Mouse (Mus musculus) heart, postnatal 14 days (tissue): ENCODE measurements around the gene Gpr143. TPM values are rescaled to one million over a fixed set of nuclear protein-coding genes. Genes with fewer than 3 reads are reported as not detected.
"Not testable (repeated sequence)": the region's sequence is repeated elsewhere in the genome, so short reads cannot be mapped to it uniquely, and the experiment has no call there.

Source experiments
- DNase-seq, 2 experiments: peaks; one replicate each; pipeline ENCODE4 v3.0.0; 2021 to 2022
- intact Hi-C: fragments of 180-260 bp; cut with DNase I; formaldehyde crosslinking; loops from one replicate; pipeline ENCODE4 v1.15.1; 2025
- long read RNA-seq, 2 experiments: library from polyadenylated mRNA; stranded (forward); transcript quantifications; one replicate each; pipeline ENCODE4 v2.0.0; 2021
- total RNA-seq, 2 experiments: library from RNA; stranded (reverse); gene quantifications; 2 replicates each; pipeline ENCODE4 v1.2.3; 2021

Gpr143 gene
- total RNA-seq, result not detected
- long read RNA-seq, experiment 1, result 0 reads
- long read RNA-seq, experiment 2, result 0 reads

DNA sequence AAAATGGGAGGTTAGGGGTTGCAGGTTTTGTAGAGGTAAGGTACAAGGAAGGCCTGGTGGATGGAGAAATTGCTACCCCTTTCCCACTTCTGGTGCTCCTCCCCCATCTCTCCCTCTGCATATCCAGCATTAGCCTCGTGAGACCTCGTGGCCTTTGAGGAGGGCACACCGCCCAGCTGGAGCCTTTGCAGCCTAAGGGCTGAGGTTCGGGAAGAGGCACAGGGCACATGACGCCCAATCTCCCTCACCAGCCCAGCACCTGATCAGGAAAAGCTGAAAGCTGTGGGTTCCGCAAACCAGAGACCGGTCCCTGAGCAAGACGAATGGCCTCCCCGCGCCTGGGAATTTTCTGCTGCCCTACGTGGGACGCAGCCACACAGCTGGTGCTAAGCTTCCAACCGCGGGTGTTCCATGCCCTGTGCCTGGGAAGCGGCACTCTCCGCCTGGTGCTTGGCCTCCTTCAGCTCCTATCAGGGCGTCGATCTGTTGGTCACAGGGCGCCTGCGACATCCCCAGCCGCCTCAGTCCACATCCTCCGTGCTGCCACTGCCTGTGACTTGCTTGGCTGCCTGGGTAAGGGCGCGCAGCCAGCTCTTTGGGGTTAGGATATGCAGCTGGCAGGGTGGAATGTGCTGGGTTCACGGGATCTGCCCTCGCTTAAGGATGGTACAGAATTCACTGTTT is at the start of gene Gpr143:
Gene Gpr143 (plus strand): TSS at position 202 of the 684 bp plus-strand sequence.
- intact Hi-C loops, result no loop called here
- peak; percentile 6 to 9 for DNase-seq

DNA sequence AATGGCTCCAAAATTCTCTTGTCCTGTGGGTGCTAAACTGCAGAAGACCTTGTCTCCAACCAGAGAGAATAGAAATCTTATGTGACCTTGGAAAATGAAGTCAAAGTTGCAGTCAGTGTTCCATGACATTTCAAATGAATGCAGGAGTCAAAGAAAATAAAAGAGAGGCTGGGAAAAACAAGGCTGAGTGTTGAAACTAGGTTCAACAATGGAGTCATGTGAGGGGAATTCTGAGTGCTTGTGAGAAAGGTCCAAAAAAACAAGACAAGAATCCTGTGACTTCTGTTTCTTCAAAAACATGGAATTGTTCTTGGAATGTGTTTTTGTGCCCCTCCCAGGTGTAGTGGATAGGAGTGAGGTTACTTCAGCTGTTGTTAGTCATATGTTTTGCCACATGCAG is 46.4 kb upstream of the Gpr143 start:
- no peak for DNase-seq
- intact Hi-C loops, result no loop called here

DNA sequence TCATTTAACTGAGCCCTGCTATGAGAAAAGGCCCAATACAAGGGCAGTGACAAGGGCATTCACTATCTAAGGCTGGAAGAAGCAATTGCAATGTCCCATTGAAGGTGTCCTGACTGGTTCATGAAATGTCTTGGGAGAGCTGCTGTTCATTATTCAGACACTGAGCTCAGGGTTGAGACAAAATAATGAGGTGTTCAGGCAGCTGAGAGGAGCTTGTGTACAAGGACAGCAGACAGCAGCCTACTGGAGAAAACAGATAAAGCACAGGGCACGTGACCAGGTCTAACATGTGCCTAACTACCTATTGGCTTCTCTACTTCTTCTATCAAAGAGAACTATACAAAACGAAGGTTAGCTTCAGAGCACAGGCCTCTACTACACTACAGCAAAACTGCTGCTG is 43.5 kb upstream of the Gpr143 start:
- DNase-seq, result no peak
- intact Hi-C loops, result no loop called here

DNA sequence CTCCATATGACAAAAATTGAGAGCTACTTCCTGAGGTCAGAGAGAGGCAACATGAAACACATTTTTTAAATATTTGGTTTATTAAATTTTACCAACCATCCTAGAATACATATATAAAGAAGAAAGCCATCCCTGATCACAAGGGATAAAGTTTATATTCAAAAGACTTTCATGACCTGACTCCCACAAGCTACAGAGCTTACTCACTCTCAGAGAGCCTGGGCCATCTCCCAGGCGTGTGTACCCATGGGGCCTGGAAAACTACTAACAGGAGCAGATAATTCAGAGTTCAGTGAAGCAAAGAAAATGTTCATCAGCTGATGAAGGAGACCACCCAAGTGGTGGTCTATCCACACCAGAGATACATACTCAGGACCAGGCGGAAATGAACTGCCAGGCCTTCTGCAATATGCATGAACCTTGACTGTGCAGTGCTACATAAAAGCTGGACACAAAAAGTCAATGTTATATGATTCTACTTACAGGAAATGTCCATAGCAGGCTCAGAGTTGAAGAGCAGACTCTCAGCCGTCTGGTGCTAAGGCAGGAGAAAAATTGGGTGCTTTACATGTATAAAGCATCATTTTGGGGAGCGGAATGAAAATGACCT is 42.9 kb upstream of the Gpr143 start:
- no peak for DNase-seq
- intact Hi-C loops, result no loop called here

DNA sequence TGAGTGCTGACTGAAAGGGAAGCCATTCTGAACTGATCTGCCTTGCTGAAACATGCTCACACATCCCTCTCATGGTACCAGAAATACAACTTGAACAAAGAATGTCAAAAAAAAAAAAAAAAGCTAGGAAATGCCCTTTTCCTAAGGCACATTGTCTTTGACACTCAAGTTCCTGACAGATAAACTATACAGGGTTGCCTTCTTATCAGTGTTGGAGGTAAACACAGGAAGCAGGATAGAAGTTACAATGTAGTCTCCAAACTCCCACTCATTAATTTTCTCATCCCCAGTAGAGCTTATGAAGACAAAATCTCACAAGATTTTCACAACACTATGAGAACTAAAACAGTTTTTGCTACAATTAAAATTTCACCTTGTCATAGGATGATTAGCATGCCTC is 38.1 kb upstream of the Gpr143 start:
- no peak for DNase-seq
- intact Hi-C loops, result no loop called here

DNA sequence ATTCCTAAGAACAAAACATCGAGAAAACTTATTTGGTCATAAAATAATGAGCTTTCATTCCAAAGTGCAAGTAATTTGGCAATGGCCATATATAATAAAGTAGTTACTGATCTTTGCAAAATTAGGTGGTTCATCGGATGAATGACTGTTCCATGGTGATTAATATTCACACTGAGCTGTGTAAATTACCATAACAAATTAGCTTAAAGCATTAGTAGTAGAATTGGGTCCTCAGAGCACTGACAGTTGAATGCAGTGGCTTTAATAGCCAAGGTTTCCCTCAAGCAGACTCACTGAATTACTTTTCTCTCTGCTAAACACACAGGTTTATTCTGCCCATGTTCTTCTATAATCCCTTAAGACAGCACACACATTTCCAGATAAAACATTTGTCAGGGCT is 35.8 kb upstream of the Gpr143 start:
- intact Hi-C loops, result no loop called here
- no peak for DNase-seq

DNA sequence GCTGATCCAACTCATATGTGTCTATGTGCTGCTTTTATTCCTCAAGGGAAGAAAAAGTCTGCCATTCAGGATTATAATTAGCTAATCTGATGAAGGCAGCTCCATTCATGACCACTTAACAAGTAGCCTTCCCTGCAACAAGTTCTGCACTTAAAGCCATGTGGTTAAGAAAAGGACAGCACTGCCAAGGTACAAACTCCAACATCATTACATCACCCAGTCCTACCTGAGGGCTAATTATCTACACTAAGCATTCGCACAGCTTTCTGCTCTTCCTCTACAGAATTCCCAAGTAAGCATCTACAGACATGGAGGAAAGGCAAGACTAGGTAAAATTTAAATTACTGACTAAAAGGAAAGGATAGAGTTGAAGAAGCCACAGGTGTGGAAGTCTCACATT is 25.9 kb upstream of the Gpr143 start:
- no peak for DNase-seq
- intact Hi-C loops, result no loop called here

DNA sequence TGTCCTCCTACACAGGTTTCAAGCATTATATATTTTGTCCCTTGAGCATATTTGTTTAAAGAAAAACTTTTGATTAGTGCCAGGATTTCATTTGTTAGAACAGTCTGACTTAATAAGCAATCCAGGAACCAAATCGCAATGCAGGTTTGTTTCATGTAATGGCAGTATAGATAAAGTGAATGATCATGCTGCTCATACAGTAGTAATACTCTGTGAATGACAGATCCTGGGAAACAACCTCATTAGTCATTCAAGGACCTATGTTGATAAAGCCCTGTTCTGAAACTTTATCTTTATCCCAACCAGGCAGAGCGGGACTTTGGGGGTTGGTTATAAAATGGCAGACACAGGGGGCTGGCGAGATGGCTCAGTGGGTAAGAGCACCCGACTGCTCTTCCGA is 25.4 kb upstream of the Gpr143 start:
- DNase-seq, result no peak
- intact Hi-C loops, result no loop called here

DNA sequence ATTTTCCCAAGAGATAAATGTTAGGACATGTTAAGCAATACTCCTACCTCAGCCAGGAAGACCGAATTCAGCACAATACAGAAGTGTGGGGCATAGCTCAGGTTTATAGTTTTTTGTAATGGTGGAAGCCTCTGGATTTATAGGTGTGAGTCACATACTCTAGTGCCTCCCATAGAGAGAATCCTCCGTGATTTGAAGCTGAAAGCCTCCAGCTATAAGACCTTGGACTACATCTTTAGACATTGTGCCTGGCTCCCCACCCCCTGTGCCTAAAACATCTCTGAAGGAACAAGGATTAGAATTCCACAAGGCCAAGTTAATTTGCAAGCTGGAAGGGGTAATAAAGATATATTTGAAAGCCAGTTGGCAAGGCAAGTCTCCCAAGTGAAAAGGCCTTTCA is 19.3 kb upstream of the Gpr143 start:
- DNase-seq, result no peak
- intact Hi-C loops, result no loop called here

DNA sequence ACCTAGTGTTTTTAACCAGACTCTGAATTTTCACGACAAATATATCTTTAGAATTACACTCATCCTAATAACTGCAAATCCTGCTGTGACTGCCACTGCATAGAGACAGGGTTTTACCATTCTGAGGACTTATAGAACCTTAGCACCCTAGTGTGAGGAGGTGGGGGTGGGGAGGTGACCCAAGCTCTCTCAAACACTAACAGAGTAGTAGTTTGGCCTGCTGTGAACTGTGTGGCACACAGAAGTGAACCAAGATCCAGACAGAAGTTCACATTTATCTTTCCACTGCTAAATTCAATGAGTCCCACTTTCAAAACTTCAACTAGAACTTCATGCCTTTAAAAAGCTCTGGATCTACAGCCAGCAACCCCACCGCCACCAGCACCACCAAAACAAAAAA is 18.9 kb upstream of the Gpr143 start:
- no peak for DNase-seq
- intact Hi-C loops, result no loop called here

DNA sequence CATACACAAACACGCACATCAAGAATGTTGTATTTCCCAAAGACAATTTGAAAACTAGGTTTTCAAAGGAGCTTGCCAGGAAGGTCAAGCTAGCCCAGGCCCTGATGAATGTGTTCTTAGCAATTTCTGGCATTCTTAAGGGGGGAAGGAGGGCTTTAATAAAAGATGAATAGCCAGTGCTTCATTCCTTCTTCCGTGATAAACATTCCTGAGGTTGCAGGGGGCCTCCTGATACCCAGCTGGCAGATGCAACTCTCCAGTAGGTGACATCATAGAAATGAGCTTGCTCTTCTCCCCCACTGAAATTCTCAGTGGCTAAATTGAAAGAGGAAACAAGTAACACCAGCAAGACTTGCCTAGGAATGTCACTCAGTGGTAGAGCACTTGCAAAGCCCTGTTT is 17.6 kb upstream of the Gpr143 start:
- no peak for DNase-seq
- intact Hi-C loops, result no loop called here

DNA sequence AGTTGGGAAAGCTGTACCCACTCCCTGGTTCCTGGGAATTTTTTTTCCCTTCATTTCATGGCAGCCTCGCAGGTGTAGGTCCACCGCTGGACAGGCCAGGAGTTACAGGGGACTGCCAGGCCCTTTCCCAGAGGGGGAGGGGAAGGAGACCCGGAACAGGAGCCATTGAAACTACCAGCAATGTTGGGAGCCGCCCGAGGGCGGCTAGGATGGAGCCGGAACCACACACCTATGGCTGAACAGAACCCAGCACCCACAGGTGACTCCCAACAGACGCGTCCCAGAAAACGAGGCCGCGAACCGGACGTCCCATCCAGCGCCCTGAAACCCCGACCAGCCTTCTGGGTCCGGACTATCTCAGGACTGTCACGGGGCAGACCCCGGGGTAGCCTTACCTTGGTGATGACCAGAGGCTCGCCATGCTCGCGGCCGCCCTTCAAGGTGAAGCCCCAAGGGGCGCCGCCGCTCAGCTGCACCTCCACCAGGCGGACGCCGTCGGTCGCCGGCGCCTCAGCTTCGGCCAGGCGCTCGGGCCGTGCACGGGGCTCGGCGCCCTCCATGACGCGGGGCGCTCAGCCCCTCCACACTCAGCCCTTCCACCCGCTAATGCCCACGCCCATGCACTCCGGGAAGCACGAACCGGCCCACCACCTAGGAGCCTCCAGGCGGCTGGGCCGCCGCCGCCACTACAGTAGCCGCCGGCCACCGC is 12.7 kb upstream of the Gpr143 start, which contains the start of gene Shroom2:
Gene Shroom2 (minus strand): TSS at position 575 of the 709 bp plus-strand sequence.
- peak; percentile 10 to 32 for DNase-seq
- intact Hi-C loops, result loop anchor here (2.0 kb wide), 1 partner anchor 64 kb away; no protein-coding TSS in a partner anchor

DNA sequence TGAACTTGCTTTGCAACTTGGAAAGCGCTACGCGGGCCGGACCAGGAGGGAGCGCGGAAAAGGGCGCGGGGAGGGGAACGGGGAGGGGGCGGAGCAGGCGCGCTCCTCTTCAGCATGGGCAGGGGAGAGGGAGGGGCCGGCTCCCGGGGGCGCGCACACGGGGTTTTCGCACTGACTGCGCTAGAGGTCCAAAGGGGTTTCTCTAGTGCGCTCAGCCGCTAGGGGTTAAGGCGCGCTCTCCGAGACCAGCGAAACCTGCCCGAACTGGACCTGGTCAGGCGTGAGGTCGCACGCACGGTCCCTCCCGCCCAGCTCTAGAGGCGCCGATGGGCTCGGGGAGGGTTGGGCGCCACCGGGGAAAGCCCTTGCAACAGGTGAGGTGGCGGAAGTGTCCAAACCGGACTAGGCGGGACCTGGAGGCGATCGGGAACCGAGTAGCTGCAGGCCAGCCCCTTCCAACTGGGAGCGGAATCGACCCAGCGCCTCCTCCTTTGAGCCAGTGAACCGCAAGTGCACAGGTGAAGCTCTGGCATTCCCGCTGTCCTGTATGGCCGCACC is 12.0 kb upstream of the Gpr143 start:
- DNase-seq, result peak; percentile 58 to 61
- intact Hi-C loops, result loop anchor here (2.0 kb wide), 1 partner anchor 65 kb away; no protein-coding TSS in a partner anchor

DNA sequence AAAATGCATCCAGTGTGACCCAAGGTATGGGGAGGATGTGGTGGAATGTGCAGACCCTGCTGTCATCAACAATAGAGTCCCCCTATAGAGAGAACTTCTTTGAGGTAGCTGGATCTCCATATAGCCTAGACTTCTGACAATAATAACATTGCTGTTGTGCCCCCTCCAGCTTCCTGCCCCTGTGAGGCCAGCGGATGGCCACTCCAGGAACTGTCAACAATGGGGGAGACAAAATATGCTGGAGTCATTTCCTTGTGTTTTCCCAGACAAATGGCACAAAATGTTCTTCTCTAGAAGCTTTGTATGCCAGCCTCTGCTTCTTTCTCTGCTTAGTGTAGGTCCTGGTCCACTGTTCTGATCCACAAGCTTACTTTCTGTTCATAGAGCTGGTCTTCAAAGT is 6.4 kb downstream of the Gpr143 start:
- intact Hi-C loops, result no loop called here
- no peak for DNase-seq

DNA sequence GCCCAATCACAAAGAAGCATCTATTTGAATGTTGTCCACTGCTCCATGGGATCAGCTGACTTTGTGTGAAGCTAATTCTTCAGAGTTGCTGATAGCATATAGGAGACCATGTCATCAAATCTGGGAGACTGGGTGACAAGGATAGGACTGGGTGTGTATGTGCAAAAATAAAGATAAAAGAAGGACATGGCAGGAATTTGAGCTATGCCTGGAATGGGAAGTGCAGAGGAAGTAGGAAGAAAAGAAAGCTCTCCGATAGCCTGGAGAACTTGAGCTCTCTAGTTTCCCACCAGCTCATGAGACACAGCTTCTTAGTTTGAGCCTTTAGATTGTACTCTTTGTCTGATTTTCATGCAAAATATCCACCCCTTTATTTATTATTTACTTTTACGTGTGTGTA is 6.9 kb downstream of the Gpr143 start:
- intact Hi-C loops, result no loop called here
- DNase-seq, result no peak

DNA sequence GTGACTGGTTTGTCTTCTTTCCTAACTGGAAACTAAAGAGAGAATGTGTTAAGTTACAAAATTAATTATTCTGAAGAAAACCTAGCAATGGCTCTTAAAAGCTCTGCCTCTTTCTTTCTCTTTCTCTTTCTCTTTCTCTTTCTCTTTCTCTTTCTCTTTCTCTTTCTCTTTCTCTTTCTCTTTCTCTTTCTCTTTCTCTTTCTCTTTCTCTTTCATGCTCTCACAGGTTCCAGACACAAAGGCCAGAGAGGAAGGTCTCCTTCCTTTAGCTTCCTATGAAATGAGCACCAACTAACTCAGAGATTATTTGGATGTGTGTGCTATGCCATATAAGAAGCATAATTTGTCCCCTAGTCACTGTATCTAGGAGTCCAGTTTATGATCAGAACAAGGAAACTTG is 23.6 kb downstream of the Gpr143 start:
- DNase-seq, result no peak
- intact Hi-C loops, result no loop called here

DNA sequence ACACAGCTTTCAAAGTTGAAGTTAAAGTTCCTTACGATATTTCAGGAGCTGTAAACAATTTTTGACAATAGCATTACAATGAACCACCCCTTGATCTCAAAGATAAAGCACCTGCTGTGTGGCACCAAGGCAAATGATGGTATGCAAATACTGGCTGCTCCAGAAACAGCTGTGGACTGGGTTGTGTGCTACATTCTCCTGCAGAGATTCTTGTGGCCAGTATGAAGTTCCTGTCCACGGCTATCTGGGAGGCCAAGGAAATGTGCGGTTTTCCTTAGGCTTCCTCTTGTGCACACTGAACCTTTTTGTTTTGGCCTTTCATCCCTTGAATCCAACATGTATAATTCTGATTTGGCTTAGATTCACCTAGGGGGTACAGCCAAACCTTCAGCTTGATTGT is 31.6 kb downstream of the Gpr143 start:
- intact Hi-C loops, result no loop called here
- DNase-seq, result no peak

DNA sequence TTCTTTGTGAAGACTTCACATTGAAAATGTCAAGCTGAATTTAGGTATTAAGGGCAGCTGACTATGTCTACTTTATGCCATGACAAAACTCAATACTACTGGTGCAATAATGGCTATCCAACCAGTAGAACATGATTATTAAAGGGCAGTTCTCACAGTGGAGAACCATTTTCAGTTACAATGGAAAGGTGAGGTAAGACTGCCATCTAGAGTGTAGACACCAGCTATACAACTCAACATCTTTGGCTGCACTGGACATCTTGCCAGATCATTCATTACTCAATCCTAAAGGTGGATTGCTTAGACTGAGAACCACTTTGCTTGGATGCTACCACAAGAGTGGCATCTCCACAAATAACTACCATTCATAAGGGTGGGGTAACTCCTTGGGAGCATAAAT is 37.3 kb downstream of the Gpr143 start:
- peak in 1 of 2 experiments; percentile 8 for DNase-seq

DNA sequence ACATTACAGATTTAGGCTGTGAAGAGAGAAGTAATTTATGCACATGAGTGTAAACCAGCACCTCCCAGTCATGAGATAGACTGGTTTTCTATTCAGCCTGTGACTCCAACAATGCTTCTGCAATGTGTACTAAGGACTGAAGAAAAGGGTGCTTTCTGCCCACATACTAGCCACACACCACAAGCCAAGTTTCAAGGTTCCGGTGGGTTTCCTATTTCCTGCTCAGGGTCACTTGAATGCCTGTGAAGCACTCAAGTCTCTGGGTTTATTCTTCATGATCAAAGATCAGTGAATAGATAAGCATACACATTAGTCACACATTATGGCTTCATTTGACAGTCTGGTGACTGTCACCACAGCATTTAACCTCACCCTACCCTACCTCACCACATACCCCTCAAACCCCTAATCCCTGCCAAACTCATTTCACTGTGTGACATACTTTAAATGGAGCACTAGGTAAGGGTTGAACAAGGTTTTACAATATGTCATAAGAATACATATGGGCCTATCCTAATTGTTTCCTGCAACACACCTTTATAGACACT is 49.4 kb downstream of the Gpr143 start:
- DNase-seq, intact Hi-C loops: not testable (repeated sequence)

More for the DNA sequence above, 37.3 kb downstream of the Gpr143 start:
- intact Hi-C loops, result loop anchor here (2.0 kb wide), 2 partner anchors 116 to 200 kb away; no protein-coding TSS in a partner anchor

DNA sequence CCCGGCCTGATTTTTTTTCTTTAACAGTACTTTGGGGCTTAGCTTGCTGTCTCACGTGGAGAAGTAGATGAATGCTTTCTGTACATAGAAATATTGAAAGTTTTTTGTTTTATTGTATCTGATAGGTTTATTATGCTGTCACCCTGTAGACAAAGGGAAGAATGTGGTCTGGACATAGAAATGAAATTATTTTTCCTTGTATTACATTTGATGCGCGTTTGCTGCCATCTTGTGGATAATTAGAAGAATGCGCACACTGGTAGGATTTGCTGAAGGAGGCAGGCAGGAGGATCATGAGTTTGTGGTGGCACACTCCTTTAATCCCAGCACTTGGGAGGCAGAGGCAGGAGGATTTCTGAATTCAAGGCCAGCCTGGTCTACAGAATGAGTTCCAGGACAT is 53.2 kb downstream of the Gpr143 start:
- intact Hi-C loops, result not testable (repeated sequence)
- DNase-seq, result peak; percentile 2 to 34
